Mouse (Mus musculus): ENCODE measurements around the gene Cacna1h. TPM values are rescaled to one million over a fixed set of nuclear protein-coding genes. Genes with fewer than 3 reads are reported as not detected.

The Cacna1h gene
- polyA plus RNA-seq (2011; ENCODE audit: insufficient read depth, insufficient read length, low read depth, missing spikeins), result 4.4 and 5.6 TPM in 2 replicates

- H3K4me3 ChIP-seq (ENCODE audit: low read depth, low read length), result peak within 1 kb of the TSS; percentile 65
- TF ChIP-seq CTCF (IDR thresholded peaks at IDR 0.05; ENCODE audit: low read depth, low read length) (peak; percentile 46), EP300 (IDR thresholded peaks at IDR 0.05; ENCODE audit: insufficient read depth, low read depth, low read length) (no peak)
- H3K36me3 ChIP-seq (ENCODE audit: control insufficient read depth, insufficient read depth, low read length, poor library complexity, severe bottlenecking), result no peaks in the 10 kb centered on the region
- H3K4me1 ChIP-seq (ENCODE audit: control insufficient read depth, insufficient read depth, low read length), result no peaks in the 10 kb centered on the region
- H3K9me3 ChIP-seq (replicated peaks; ENCODE audit: control insufficient read depth, insufficient read depth, low read length, poor library complexity, severe bottlenecking), result no peaks in the 10 kb centered on the region
- H3K9ac ChIP-seq (ENCODE audit: low read depth, poor library complexity, severe bottlenecking), result peak within 1 kb of the TSS; percentile 21
- H3K27ac ChIP-seq (ENCODE audit: insufficient read depth, low read length), result no peak within 1 kb of the TSS
- H3K27me3 ChIP-seq (ENCODE audit: control insufficient read depth, insufficient read depth, low read length, poor library complexity, severe bottlenecking), result peaks cover 8% of the 10 kb centered on the region
Measured at GRCm38 (mm10) chr17:25433617-25434606, at the start of gene Cacna1h. Gene Cacna1h, minus strand, starts transcription at chr17:25433783.

- H3K4me1 ChIP-seq (ENCODE audit: control insufficient read depth, insufficient read depth, low read length), result no peaks in the 10 kb centered on the region
- no peak overlapping the region for H3K9ac ChIP-seq (ENCODE audit: low read depth, poor library complexity, severe bottlenecking)
- no peak overlapping the region for H3K27ac ChIP-seq (ENCODE audit: insufficient read depth, low read length)
- no peaks in the 10 kb centered on the region for H3K9me3 ChIP-seq (replicated peaks; ENCODE audit: control insufficient read depth, insufficient read depth, low read length, poor library complexity, severe bottlenecking)
- TF ChIP-seq EP300 (IDR thresholded peaks at IDR 0.05; ENCODE audit: insufficient read depth, low read depth, low read length), result no peak
- TF ChIP-seq CTCF (IDR thresholded peaks at IDR 0.05; ENCODE audit: low read depth, low read length), result no peak
- TF ChIP-seq POLR2A (IDR thresholded peaks at IDR 0.05; ENCODE audit: insufficient read depth, low read length), result no peak
- no peaks in the 10 kb centered on the region for H3K27me3 ChIP-seq (ENCODE audit: control insufficient read depth, insufficient read depth, low read length, poor library complexity, severe bottlenecking)
- no peaks in the 10 kb centered on the region for H3K36me3 ChIP-seq (ENCODE audit: control insufficient read depth, insufficient read depth, low read length, poor library complexity, severe bottlenecking)
- no peak overlapping the region for H3K4me3 ChIP-seq (ENCODE audit: low read depth, low read length)
Measured at GRCm38 (mm10) chr17:25482092-25482491, 48.5 kb upstream of the Cacna1h start.

GRCm38 (mm10) chr17:25480820-25481219, 47.2 kb upstream of the Cacna1h start:
- H3K36me3 ChIP-seq (ENCODE audit: control insufficient read depth, insufficient read depth, low read length, poor library complexity, severe bottlenecking), result no peaks in the 10 kb centered on the region
- H3K9me3 ChIP-seq (replicated peaks; ENCODE audit: control insufficient read depth, insufficient read depth, low read length, poor library complexity, severe bottlenecking), result no peaks in the 10 kb centered on the region
- no peaks in the 10 kb centered on the region for H3K27me3 ChIP-seq (ENCODE audit: control insufficient read depth, insufficient read depth, low read length, poor library complexity, severe bottlenecking)
- no peak overlapping the region for H3K4me3 ChIP-seq (ENCODE audit: low read depth, low read length)
- no peaks in the 10 kb centered on the region for H3K4me1 ChIP-seq (ENCODE audit: control insufficient read depth, insufficient read depth, low read length)
- H3K9ac ChIP-seq (ENCODE audit: low read depth, poor library complexity, severe bottlenecking), result no peak overlapping the region
- no peak for TF ChIP-seq POLR2A (IDR thresholded peaks at IDR 0.05; ENCODE audit: insufficient read depth, low read length)
- TF ChIP-seq CTCF (IDR thresholded peaks at IDR 0.05; ENCODE audit: low read depth, low read length), result no peak
- no peak for TF ChIP-seq EP300 (IDR thresholded peaks at IDR 0.05; ENCODE audit: insufficient read depth, low read depth, low read length)
- H3K27ac ChIP-seq (ENCODE audit: insufficient read depth, low read length), result no peak overlapping the region

- Histone ChIP-seq H3K27me3 (ENCODE audit: control insufficient read depth, insufficient read depth, low read length, poor library complexity, severe bottlenecking) (no peaks in the 10 kb centered on the region), H3K27ac (ENCODE audit: insufficient read depth, low read length) (no peak overlapping the region), H3K4me1 (ENCODE audit: control insufficient read depth, insufficient read depth, low read length) (no peaks in the 10 kb centered on the region), H3K9ac (ENCODE audit: low read depth, poor library complexity, severe bottlenecking) (no peak overlapping the region), H3K9me3 (replicated peaks; ENCODE audit: control insufficient read depth, insufficient read depth, low read length, poor library complexity, severe bottlenecking) (no peaks in the 10 kb centered on the region), H3K36me3 (ENCODE audit: control insufficient read depth, insufficient read depth, low read length, poor library complexity, severe bottlenecking) (no peaks in the 10 kb centered on the region), H3K4me3 (ENCODE audit: low read depth, low read length) (no peak overlapping the region)
- no peak for TF ChIP-seq POLR2A (IDR thresholded peaks at IDR 0.05; ENCODE audit: insufficient read depth, low read length)
- no peak for TF ChIP-seq CTCF (IDR thresholded peaks at IDR 0.05; ENCODE audit: low read depth, low read length)
- no peak for TF ChIP-seq EP300 (IDR thresholded peaks at IDR 0.05; ENCODE audit: insufficient read depth, low read depth, low read length)
Measured at GRCm38 (mm10) chr17:25480152-25480551, 46.6 kb upstream of the Cacna1h start.

- Histone ChIP-seq H3K27me3 (ENCODE audit: control insufficient read depth, insufficient read depth, low read length, poor library complexity, severe bottlenecking) (no peaks in the 10 kb centered on the region), H3K9me3 (replicated peaks; ENCODE audit: control insufficient read depth, insufficient read depth, low read length, poor library complexity, severe bottlenecking) (no peaks in the 10 kb centered on the region), H3K4me1 (ENCODE audit: control insufficient read depth, insufficient read depth, low read length) (no peaks in the 10 kb centered on the region), H3K36me3 (ENCODE audit: control insufficient read depth, insufficient read depth, low read length, poor library complexity, severe bottlenecking) (no peaks in the 10 kb centered on the region), H3K9ac (ENCODE audit: low read depth, poor library complexity, severe bottlenecking) (no peak overlapping the region), H3K4me3 (ENCODE audit: low read depth, low read length) (no peak overlapping the region), H3K27ac (ENCODE audit: insufficient read depth, low read length) (no peak overlapping the region)
- TF ChIP-seq POLR2A (IDR thresholded peaks at IDR 0.05; ENCODE audit: insufficient read depth, low read length) (no peak), EP300 (IDR thresholded peaks at IDR 0.05; ENCODE audit: insufficient read depth, low read depth, low read length) (no peak), CTCF (IDR thresholded peaks at IDR 0.05; ENCODE audit: low read depth, low read length) (peak; percentile 63)
Measured at GRCm38 (mm10) chr17:25475946-25476744, 42.6 kb upstream of the Cacna1h start.

Measured in ES-Bruce4 (cell line).